Mouse (Mus musculus) common myeloid progenitor, adult 5-6 weeks (primary cell): Measurements from ENCODE around the gene Myh7. TPM values are rescaled to one million over a fixed set of nuclear protein-coding genes. Genes with fewer than 3 reads are reported as not detected.
"Not testable (repeated sequence)": the region's sequence is repeated elsewhere in the genome, so short reads cannot be mapped to it uniquely, and the experiment has no call there.

Source experiments
- ATAC-seq: replicated peaks from 2 replicates; pipeline ENCODE4 v1.8.0; 2016; ENCODE audit warnings: low read depth, mild to moderate bottlenecking, moderate TSS enrichment, inconsistent platforms; ENCODE audit not compliant: poor library complexity, severe bottlenecking
- total RNA-seq: library from RNA; stranded (forward); fragments of 200-1000, 187-1606 nt; gene quantifications from 2 replicates; pipeline ENCODE4 v1.2.3, GENCODE M21; 2017

Gene Myh7
- not detected in 2 replicates for total RNA-seq

DNA sequence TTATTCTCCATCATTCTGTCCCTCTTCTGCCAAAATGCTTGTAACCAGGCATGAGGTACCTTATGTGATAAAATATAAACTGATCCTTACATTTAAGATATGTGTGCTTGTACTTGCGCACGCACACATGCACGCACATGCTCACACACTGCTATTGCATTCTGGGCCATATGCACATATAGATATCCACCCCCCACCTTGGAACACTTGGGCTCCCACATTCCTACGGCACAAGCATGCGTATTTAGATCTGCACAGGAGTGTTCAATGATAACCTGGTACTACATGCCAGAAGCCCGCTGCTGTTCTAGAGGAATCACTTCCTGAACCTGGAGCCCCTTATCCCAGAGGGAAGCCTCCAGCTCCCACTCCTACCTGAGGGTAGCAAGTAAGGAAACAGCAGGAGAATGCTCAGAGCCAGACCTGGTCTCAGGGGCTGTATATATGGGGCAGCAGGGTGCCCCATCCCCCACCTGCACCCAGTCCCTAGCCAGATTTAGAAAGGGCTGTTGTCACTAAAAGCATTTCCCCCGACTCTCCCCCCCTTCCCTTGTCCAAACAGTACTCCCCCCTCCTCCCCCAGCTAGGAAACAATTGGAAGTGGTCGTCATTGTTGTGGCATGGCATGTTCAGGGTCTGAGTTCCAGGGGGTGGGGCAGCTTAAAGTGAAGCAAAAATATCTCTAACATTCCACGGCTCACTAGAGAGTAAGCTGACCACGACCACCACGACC is at the start of gene Myh7:
Gene Myh7, minus strand, starts transcription at position 491 of the 733 bp plus-strand sequence.
- ATAC-seq, result no peak

DNA sequence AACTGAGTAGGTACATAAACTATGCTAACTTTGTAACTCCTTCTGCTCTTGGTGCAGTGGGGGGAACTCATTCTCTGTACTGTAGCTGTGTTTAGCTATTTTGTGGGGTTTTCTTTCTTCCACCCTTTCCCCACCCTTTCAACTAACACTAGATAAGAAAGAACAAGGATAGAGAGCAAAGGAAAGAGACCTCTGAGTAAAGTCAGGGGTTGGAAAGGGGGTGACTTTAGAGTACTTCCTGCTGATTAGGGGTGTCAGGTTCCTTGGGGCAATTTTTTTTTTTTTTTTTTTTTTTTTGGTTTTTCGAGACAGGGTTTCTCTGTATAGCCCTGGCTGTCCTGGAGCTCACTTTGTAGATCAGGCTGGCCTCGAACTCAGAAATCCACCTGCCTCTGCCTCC is 49.3 kb upstream of the Myh7 start:
- not testable (repeated sequence) for ATAC-seq

- ATAC-seq, result no peak
These were observed 38.3 kb upstream of the Myh7 start for GRCm38 (mm10) chr14:55032695-55033225.

DNA sequence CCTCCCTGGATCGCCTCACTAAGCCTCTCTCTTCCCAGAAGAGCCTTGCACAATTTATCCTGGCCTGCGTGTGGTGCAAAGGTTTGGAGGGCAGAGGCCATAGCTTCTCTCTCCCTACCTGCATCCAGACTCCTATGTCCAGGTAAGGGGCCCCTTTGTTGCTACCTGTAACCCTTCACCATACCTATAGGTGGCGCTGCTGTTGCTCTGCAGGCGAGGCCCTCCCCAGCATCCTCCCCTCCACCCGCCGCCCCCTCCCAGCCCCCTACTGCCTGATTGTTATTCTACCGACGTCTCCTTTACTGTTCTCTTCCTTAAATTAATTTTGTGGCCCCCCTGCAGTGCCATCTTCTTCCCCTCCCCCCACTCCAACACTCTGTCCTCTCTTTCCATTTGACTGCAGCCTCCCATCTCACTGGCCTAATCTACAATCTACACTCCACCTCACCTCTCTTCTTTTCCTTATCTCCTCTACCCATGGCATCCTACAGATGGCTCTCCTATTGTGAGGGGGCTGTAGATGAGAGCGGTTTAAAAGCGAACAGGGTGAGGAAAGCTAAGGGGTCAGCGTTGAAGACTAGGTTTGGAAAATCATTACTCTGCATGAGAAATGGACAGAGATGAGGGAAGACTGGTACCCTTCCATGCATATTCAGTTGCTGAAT is 34.7 kb upstream of the Myh7 start:
- ATAC-seq, result peak; percentile 60; the same call in 1 of the 2 replicates

GRCm38 (mm10) chr14:55028333-55028835 is 34.0 kb upstream of the Myh7 start:
- no peak for ATAC-seq

DNA sequence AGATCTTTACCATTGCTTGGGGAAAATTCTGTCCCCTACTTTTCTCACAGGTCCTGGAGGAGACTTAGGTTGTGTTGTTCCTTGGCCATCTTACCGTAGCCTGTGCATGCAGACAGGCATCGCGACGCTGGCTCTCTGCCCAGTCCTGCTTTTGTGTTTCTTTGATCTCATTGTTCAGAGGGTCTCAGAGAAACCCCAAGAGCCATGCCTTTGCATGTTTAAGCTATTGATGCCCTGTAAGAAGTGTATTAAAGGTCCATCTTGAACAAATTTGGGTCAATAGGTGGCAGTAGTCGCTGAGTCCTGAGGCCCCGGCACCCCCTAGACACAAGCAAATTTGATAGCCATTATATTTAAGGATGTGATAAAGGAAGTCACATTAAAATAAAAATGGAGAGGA is 33.2 kb upstream of the Myh7 start:
- ATAC-seq, result no peak; the same call in 1 of the 2 replicates

GRCm38 (mm10) chr14:55027251-55027650 is 32.8 kb upstream of the Myh7 start:
- no peak for ATAC-seq

DNA sequence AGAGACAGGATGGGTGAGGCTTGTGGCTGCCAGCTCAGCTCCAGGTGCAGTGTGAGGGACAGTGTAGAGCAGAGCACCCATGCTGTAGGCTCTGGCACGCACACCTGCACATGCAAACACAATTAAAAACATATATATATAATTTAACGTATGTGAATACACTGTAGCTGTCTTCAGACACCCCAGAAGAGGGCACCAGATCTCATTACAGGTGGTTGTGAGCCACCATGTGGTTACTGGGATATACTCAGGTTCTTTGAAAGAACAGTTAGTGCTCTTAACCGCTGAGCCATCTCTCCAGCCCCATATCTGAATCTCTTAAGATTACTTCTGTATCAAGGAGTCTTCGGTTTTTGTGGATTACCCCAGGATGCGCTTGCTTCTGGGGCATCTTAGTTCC is 31.1 kb upstream of the Myh7 start:
- no peak for ATAC-seq

- 0 out of 2 replicates have a peak, but pooled peaks have one; percentile 53 for ATAC-seq
These were observed 29.8 kb upstream of the Myh7 start for GRCm38 (mm10) chr14:55024236-55024635.

- no peak for ATAC-seq
These were observed 28.6 kb upstream of the Myh7 start for GRCm38 (mm10) chr14:55023011-55023410.

- no peak for ATAC-seq
These were observed 26.0 kb upstream of the Myh7 start for GRCm38 (mm10) chr14:55020394-55020793.

- no peak for ATAC-seq
These were observed 22.4 kb upstream of the Myh7 start for GRCm38 (mm10) chr14:55016876-55017275.

- peak; percentile 7 for ATAC-seq
These were observed 21.3 kb upstream of the Myh7 start for GRCm38 (mm10) chr14:55015767-55016111.

DNA sequence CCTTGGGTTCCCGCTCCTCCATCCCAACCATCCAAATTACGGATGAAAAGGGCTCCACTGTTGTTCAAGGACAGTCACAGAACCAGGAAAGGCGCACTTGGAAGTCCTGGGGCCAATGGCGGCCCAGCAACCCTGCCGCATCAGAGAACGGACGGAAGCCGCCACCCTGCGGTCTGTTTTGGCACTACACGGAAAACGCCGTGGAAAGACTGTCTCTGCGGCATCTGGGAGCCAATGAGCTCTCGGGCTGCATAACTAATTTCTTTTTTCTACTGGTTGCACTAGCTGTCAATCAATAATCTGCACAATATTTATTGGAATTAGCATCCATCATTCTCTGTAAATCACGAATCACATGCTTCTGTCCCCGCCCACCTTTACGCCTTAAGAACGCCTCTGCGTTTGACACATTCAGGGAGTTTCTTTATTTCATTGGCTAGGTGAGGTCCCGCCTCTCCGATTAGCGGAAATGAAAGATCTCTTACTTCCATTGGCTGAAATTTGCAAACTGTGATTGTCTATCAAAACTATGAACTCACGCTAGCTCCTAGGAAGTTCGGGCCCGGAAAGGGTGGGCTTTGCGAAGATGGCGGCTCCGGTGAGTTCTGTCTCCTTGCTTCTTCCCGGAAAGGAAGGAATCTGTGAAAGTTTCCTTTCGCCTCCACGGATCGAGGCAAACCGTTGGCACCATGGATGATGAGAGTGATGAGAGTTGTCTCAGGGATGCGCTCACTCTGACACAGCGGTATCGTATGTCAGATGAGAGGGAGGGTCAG is 20.8 kb upstream of the Myh7 start, which contains the start of gene Ngdn:
Gene Ngdn, plus strand, starts transcription at position 464 of the 776 bp plus-strand sequence.
- peak; percentile 91 for ATAC-seq

- peak; percentile 43 for ATAC-seq
These were observed 20.2 kb upstream of the Myh7 start for GRCm38 (mm10) chr14:55014591-55014990.

DNA sequence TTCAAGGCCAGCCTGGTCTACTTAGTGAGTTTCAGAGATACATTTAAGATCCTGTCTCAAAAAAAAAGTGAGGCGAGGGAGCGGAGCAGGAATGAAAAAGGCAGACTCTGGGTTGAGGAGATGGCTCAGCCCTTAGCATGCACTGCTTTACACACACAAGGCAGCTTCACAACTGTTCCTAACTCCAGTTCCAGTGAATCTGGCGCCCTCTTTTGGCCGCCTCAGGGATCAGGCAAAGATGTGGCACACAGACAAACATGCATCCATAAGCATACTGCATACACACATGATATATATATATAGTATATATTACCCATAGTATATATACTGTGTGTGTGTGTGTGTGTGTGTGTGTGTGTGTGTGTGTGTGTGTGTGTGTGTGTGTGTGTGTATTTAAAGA is 16.7 kb upstream of the Myh7 start:
- no peak for ATAC-seq

GRCm38 (mm10) chr14:55008417-55008816 is 14.0 kb upstream of the Myh7 start:
- no peak for ATAC-seq

DNA sequence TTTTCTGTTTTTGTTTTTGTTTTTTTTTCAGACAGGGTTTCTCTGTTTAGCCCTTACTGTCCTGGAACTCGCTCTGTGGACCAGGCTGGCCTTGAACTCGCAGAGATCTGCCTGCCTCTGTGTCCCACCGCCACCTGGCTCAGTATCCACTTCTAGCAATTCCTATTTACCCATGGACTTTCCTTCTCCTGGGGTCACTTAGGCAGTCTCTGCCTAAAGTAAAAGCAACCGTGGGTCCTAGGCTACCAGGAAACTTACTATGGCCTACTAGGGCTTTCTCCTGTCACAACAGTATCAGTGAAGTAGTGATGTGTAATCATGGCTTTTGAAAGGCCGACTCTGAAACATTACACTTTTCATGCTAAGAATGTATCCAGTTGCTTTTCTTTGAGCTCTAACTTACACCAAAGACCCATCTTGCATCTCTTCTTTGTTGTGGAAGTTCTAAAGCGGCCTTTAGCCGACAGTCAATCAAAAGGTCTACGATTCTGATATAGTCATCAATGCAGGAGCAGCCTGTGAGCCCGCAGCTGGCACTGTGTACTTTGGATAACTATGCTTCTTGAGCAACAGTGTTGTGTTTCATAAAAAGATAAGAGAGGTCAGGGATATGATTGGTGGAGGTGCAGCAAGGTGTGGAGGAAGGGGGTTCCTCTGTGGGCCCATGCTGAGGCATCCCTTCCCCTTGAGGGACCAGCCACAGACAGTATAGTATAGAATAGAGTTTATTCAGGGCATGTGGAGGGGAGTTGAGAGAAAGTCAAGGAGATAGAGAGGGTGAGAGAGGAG is 12.9 kb upstream of the Myh7 start:
- ATAC-seq, result no peak

- no peak for ATAC-seq
These were observed 12.1 kb upstream of the Myh7 start for GRCm38 (mm10) chr14:55006541-55006940.

GRCm38 (mm10) chr14:55005967-55006366 is 11.5 kb upstream of the Myh7 start:
- ATAC-seq, result no peak
